Mouse (Mus musculus) frontal cortex, postnatal 36 days (tissue): ENCODE measurements around the gene Bbof1.

Experiments used
- DNase-seq, 2 experiments: peaks; one replicate each; pipeline ENCODE4 v3.0.0; 2022; ENCODE audit warnings: low spot score in 2 of 2

Gene Bbof1

DNA sequence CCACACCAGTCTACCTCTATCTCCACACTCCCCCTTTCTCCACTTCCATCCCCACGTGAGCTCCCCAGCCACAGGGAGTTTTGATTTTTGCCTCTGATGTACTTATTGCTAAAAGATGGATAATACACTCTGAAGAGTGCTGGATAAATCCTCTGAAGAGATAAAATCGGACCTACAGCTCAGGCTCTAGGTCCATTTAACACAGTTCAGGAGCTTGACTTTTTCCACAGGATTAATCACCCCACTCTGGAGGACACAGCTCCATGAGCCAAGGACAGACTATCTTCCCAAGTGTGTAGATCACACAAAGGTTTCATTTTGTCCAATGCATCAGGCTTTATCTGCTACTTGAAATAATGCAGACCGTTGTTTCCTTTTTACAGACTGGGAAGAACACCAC, 8.8 kb upstream of the Bbof1 start:
- no peak for DNase-seq

DNA sequence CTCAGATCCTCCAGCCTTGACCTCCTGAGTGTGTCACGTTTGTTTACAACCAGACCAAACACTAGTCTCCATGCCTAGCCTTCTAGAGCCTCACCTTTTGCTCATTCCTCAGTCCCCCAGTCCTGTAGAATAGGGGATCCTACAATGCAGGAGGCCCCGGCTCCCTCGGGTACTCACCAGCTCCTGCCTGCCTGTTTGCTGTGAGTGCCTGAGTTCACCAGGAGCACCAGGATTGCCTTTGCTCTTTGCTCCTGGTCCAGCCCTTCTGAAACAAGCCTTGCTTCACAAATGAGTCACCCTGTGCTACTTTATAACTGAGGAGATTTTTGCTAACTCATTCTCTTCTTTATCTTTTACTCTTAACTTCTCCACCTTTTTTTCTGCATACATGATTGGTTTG, 8.2 kb upstream of the Bbof1 start:
- DNase-seq: no peak

DNA sequence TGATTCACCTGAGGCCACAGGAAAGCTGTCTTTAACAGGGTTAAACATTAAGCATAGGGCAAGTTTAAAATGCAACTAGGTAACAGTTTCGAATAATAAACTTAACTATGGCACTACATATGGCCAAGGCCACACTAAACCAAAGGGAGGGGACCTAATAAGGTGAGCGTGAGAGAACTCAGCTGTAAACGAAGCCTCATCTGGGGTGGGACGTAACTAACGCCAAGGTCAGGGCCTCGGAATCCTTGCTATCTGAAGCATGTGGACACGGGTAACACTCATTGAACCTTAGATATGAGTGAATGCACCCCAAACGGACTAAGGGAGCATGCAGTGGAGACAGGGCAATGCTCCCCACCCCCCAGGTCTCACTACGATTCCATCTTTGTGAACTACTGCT, 5.9 kb upstream of the Bbof1 start:
- DNase-seq: no peak

DNA sequence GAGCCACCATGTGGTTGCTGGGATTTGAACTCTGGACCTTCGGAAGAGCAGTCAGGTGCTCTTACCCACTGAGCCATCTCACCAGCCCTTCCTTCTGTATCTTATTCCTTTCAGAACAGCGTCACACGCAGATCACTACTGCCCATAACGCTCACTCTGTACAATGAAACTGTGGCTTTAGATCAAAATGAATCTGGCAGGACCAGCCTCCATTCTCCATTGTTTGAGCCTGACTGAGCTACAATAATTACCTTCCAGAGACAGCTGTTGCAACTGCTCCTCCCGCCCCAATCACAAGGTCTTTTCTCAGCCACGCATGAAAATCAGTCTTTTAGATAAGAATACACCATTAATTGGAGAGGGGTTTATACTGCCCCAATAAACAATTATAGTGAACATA, 4.3 kb upstream of the Bbof1 start:
- DNase-seq: no peak

DNA sequence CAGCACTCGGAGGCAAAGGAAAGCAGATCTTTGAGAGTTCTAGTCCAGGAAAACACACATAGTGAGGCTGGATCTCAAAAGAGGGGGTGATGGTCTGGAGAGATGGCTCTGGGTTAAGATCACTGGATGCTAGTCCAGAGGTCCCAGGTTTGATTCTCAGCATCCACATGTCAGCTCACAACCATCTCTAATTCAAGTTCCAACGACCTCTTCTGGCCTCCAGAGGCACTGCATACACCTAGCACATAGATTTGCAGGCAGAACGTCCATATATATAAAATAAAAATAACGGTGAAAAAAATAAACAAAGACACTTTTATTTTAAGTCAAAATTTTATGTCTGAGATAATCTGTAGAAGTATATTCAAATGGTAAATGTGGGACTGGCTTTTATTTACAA, 1.6 kb upstream of the Bbof1 start:
- no peak for DNase-seq

DNA sequence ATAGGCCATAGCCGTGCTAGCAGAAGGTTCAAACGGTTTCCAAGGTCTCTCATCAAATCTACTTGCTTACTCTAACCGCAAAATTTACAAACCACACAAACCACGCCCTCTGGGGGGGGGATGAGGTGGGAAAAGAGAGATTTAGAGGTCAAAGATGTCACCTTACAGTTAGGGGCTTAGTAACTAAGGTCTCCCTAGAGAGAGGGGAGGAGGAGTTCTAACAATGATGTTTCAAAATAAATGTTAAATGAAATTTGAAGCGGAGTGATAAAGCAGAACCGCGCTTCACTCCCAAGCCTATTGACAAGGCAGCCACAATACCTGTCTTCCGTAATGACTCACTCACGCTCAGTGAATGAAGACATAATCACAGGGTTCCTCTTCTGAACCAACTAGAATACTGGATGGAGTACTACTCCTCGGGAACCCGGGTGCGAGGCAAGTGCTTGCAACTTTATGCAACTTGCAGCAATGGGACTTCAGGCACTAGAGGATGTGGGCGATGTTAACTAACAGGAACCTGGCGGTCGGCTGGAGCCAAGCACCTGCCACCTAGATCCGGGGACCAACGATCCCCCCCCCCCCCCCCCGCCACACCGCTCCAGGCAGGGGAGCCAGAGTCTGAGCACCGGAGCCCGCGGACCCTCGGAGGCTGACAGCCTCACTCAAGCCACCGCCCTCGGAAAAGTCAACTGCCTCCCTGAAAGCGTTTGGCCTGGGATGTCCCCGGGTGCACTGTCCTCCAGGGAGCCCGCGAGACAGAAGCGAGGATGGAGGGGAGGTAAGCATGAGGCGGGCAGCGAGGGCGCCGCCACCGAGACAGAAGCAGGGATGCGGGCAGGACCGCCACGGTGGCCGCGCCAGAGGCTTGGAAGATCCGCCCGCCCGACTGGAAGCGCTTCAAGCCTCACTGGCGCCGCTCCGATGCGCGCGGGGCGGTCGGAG, 725 bp upstream of the Bbof1 start:
- DNase-seq: peak; percentile 14 to 38

DNA sequence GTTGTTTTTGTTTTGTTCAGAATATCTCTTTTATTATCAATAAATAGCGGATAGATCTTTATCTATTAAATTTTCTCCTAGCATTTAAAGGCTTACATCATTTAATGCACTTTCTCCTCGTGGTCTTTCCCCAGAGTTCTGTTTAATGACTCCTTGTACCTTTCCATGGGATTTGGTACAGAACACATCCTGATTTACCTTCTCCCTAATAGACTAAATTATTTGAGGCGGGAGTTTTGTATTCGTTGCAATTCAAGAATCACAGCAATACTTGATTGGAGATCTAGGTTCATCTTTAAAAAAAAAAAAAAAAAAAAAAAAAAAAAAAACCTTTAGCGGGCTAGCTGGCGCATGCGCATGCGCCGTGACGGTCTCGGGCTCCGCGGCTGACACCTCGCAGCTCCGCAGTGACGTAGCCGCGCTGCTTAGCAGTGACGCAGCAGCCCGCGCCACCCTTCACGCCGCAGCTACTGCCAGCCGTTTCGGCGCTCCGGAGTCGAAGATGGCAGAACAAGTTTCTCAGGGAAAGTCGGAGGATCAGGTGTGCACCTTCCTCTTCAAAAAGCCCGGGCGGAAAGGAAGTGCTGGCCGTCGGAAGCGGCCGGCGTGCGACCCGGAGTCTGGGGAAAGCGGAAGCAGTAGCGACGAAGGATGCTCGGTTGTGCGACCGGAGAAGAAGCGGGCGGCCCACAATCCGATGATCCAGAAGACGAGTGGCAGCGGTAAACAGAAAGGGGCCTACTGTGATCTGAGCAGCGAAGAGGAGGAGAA, 8.1 kb downstream of the Bbof1 start, which contains the start of gene Rnf113a2:
Rnf113a2 (plus strand) TSS at position 363 of the 771 bp plus-strand sequence.
- peak; percentile 79 to 89 for DNase-seq

DNA sequence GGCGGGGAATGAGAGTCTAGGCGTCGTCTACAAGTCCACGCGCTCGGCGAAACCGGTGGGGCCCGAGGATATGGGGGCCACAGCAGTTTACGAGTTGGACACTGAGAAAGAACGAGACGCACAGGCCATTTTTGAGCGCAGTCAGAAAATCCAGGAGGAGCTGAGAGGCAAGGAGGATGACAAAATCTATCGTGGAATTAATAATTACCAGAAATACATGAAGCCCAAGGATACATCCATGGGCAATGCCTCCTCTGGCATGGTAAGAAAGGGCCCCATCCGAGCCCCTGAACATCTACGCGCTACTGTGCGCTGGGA, 8.7 kb downstream of the Bbof1 start:
- DNase-seq: no peak

DNA sequence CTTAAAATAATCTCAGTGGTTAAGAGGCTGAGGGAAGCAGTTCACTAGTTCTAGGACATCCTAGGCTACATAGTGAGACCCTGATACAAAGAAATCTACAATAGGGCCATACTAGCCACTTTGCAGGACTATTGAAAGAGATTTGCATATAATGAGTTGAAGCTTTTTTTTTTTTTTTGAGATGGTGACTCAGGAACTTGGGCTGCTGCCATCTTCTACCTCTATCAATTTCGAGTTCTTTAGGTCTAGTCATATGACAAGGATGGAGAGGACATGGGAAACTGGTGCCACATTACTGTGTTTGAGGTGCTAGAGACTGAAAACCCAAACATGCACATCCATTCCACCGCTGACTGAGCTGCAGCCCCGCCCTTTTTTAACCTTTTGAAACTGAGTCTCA, 15.1 kb downstream of the Bbof1 start:
- no peak for DNase-seq

DNA sequence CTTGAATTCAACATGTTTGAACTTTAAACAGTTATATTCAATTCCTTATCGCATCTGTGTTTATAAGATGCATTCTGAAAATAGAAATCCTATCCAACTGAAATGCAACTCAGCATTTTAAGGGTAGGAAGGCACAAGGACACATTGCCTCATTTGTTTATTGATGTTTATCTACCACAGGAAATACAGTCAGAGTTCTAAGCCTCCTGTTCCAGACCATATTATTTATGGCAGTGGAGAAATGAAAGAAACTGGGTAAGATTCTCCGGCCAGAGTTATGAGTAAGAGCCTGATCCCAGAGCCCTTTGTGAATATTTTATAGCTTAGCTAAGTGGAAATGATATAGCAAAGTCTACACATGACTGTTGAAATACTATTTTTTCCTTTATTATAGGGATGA, 21.0 kb downstream of the Bbof1 start:
- DNase-seq: no peak

DNA sequence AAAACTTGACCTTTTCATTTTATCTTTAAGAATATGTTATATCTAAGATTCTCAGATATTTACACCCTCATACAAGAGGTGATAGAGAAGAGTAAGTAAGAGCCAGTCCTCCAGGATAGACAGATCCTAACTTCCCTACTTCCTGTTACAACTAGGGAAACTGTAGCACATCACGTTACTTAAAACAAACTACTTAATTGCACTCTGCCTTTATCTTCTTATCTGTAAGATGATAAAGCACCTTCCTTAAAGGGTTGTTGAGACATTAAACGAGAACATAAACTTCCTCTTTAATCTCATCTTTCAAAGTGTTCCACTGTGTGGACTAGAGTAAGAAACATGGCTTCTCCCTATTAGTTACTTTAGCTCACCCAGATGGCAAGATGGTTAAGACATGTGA, 29.8 kb downstream of the Bbof1 start:
- no peak for DNase-seq

DNA sequence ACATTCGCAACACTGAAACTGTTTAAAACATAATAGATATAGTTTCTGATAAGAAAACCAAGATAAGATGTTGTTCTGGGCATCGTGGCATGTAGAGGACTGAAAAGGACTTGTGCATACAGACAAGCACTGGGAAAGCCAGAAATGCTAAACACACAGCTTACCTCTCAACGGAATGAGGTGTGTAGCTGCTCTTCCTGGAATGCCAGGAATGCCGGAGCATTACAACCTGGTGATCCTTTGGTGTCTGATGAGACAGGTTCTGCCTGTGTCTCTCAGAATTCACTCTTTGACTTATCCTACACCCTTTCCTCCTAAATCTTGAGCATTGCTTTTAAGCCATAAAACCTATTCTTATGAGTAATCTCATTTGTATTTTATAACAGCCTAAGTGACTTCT, 33.7 kb downstream of the Bbof1 start:
- no peak for DNase-seq

DNA sequence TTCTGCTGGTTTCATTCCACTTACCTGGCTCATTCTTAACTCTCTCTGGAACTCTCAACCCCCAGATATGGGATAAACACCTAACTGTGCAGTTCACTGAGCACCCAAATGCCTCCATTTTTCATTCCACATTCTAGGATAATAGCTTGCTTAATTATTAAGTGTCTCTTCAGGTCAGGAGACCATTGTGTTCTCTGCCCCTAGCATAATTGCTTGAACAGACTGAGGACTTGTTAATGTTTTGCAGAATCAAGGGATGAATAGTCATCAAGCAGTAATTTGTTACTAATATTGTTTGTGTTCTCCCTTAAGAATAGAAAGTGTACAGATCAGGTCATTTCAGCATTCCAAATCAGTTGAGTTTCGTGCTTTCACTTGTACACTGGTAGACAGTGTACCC, 38.5 kb downstream of the Bbof1 start:
- no peak for DNase-seq

DNA sequence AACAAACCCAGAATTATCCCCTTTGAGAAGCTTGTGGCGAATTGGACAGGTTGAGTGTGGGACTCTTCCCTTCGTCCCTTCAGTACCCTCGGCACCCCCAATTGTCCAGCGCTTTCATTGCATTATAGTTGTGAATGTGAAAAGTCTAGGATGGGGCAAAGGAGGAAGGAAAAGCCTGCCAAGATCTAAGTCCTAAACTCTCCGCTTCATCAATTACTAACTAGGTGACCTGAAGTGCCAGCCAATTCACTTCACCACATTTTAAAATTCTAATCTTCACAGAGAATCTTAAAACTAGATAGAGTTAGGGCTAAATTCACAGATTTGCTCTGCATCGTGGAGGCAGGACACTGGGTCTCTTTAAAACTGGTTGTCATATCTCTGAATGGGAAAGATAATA, 39.3 kb downstream of the Bbof1 start:
- no peak for DNase-seq

DNA sequence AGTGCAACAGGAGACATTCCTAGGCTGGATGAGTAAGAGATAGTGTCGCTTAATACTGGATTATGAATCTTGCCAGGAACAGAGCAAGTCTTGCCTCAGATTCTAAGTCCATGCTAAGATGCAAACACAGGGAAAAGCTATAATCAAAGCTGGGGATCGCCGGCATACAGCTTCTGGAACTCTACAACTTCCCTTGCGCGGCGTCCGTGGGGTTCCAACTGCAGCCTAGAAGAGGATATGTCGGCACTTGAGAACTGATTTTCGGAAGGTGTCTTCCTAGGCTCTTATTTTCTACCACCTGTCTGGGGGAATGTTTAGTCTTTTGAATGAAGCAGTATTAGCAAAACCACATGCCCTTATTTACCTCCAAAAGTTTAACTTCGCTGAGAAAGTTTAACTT, 41.0 kb downstream of the Bbof1 start:
- no peak for DNase-seq

DNA sequence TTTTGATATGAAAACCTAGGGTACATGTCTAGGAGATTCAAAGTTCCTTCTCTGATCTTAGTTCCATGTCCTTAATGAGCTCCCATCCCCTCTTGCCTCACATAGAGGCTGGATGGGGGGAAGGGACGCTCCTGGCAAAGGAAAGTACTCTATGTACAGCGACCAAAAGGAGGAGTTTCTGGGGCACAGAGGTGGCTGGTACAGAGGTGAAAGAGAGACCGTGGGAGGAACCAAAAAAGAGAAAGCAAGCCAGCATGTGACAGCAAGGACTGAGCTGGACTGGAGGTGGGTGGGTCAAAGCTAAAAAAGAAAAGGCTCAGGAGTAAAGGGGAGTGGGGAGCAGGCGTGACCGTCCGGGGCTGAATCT, 41.5 kb downstream of the Bbof1 start:
- no peak for DNase-seq

DNA sequence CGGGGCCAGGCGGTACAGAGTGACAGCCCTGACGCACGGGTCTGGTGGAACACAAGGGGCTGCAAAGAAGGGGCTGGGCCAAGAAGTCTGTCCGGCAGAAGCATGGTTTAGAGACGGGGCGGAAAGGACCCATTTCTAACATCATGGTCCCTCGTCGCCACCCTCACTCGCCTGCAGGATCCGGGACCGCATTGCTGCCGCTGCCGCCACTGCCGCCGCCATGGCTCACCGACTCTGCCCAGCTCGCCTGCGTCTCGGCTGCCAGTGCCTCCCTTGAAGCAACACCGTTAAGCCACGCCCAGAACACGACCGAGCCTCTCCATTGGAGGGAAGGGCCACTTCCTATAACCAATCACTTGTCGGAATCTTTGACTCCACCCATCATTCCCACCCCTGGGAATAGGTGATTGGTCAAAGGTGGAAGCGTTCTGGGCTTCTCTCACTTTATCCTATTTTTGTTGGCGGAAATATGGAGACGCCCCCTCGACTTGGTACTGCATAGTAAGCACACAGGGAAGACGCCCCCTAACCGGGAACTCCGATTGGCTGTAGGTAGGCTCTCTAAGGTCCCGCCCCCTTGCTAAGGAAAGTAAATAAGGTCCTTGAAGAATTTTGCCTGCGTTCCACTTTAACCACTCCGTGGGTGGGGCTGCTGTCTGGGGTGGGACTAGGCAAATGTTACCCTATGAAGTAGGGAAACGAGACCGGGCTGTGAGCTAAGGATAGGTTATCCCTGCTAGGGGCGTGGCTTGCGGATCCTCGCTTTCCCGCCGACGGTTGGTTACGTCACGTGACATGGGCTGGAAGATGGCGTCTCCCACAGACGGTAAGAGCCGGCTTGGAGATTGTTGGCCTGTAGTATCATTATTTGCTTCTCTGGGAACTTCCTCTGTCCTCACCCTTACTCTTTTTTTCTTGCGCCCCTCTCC, 42.1 kb downstream of the Bbof1 start, which contains the start of the genes Aldh6a1 and Lin52:
Aldh6a1 (minus strand) TSS at position 287 of the 929 bp plus-strand sequence.
Lin52 (plus strand) TSS at position 705 of the 929 bp plus-strand sequence.
- peak; percentile 95 to 98 for DNase-seq

DNA sequence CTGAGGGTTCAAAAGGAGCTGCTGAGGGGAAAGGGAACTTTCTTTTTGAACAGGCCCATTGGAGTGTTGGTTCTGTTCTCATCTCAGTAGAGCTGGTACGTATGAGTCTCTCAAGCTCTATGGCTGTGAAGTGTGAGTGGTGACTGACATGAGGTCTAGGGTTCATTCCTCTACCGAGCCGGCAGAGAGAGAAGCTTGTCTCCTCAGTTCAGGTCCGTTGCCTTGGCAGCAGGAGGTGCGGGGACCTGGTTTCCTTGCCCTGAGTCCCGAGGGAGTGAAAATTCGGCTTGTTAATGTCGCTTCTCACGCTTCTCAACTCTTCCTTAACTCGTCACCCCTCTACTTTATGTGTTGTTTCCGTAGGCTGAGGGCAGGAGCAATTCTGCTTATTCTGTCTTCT, 42.9 kb downstream of the Bbof1 start:
- DNase-seq: peak in 1 of 2 experiments; percentile 6

DNA sequence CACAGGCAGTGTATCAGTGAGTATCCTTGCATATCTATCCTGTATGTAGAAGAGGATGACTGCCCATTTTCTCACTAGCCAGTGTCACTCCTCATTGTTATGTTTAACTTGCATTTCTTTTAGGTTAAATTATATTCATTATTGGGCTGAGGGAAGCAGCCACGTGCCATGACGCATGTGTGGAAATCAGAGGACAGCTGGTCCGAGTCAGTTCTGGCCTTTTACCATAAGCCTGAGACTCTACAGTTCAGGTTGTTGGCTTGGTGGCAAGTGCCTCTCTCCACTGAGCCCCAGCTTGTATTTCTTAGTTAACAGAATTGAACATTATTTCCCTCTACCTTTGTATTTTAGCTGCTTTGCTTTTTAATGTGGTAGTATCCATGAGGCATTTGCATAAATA, 48.0 kb downstream of the Bbof1 start:
- DNase-seq: no peak

DNA sequence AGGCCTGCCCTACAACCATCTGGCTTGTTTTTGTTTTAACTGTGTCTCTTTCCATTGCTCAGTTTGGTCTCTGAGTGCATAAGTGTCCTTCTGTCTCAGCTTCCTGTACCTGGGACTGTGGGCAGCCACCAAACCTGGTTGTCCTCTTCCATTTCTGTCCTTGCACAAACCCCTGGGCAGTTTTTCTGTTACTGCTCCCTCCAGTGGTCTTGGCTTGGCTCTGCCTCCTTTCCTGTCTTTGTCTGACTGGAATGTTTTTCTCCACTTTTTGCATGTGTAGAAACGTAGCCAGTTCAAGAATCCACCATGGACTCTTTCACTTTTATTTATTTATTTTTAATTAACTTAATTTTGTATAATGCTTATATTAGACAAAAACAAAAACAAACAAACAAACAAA, 51.0 kb downstream of the Bbof1 start:
- DNase-seq: no peak

DNA sequence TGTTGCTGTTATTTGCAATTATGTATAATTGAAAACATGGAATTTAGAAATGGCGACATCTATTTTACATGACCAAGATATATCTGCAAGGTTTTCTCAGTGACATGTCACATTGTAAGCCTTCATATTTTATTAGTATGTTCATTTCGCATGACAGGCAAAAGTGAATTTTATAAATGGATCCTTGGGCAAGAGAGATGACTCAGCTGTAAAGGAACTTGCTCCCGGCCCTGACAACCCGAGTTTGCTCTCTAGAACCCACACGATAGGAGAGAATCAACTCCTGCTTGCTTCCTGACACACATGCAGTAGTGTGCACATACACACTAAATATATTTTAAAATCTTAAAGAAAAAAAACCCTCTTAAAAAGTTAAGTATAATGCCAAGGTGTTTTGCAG, 52.5 kb downstream of the Bbof1 start:
- no peak for DNase-seq

DNA sequence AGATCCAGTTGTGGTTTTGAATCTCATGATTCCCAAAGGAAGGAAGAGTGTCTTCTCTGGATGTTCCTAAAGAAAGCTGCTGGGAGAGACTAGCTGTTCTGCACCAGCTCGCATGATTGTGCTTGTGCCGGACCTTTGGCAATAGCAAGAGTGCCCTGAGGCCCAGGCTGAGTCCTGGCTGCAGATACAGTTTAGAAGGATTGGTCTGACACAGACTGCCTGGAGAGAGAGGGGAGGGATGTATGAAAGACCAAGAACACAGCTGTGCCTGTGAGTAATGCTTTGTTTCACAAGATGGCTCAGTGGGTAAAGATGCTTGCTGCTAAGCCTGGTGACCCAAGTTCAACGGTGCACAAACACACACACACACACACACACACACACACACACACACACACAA, 54.0 kb downstream of the Bbof1 start:
- no peak for DNase-seq
